Mouse (Mus musculus) layer of hippocampus, postnatal 36 days (tissue): ENCODE data around the gene Pth1r. TPM values are rescaled to one million over a fixed set of nuclear protein-coding genes. Genes with fewer than 3 reads are reported as not detected.

ENCODE experiments used
- DNase-seq, 2 experiments: peaks; one replicate each; pipeline ENCODE4 v3.0.0; 2022
- total RNA-seq, 2 experiments: library from RNA; stranded (reverse); gene quantifications; 2 replicates each; pipeline ENCODE4 v1.2.3; 2021

The Pth1r gene
- total RNA-seq, 2 experiments from 2014 or later: 4.3 to 4.8 TPM

- no peak for DNase-seq
Observed at GRCm38 (mm10) chr9:110748451-110748850, 1.5 kb upstream of the Pth1r start.

GRCm38 (mm10) chr9:110746238-110746637 lies 707 bp downstream of the Pth1r start:
- DNase-seq: no peak

- no peak for DNase-seq
Observed at GRCm38 (mm10) chr9:110745752-110746151, 1.2 kb downstream of the Pth1r start.

- no peak for DNase-seq
Observed at GRCm38 (mm10) chr9:110743456-110744323, 3.3 kb downstream of the Pth1r start.

GRCm38 (mm10) chr9:110742951-110743455 lies 3.9 kb downstream of the Pth1r start:
- no peak for DNase-seq

GRCm38 (mm10) chr9:110742295-110742950 lies 4.5 kb downstream of the Pth1r start:
- no peak for DNase-seq

GRCm38 (mm10) chr9:110741711-110742294 lies 5.1 kb downstream of the Pth1r start, which contains the start of gene Myl3:
Gene Myl3 (plus strand): TSS chr9:110741861.
- no peak for DNase-seq

GRCm38 (mm10) chr9:110739961-110740360 lies 7.0 kb downstream of the Pth1r start:
- no peak for DNase-seq

- DNase-seq: no peak
Observed at GRCm38 (mm10) chr9:110738054-110738453, 8.9 kb downstream of the Pth1r start.

GRCm38 (mm10) chr9:110736362-110736761 lies 10.6 kb downstream of the Pth1r start:
- no peak for DNase-seq

- DNase-seq: no peak
Observed at GRCm38 (mm10) chr9:110734154-110734553, 12.8 kb downstream of the Pth1r start.

GRCm38 (mm10) chr9:110733102-110733501 lies 13.8 kb downstream of the Pth1r start:
- no peak for DNase-seq

- peak in 1 of 2 experiments; percentile 35 for DNase-seq
Observed at GRCm38 (mm10) chr9:110732623-110733022, 14.3 kb downstream of the Pth1r start.

GRCm38 (mm10) chr9:110731859-110732258 lies 15.1 kb downstream of the Pth1r start:
- DNase-seq: no peak

- no peak for DNase-seq
Observed at GRCm38 (mm10) chr9:110729841-110730240, 17.1 kb downstream of the Pth1r start.

GRCm38 (mm10) chr9:110726867-110727266 lies 20.1 kb downstream of the Pth1r start:
- no peak for DNase-seq

- DNase-seq: peak in 1 of 2 experiments; percentile 44
Observed at GRCm38 (mm10) chr9:110725721-110726135, 21.2 kb downstream of the Pth1r start.

- no peak for DNase-seq
Observed at GRCm38 (mm10) chr9:110722060-110722459, 24.9 kb downstream of the Pth1r start.

GRCm38 (mm10) chr9:110719977-110720376 lies 27.0 kb downstream of the Pth1r start:
- no peak for DNase-seq

- DNase-seq: no peak
Observed at GRCm38 (mm10) chr9:110718810-110719209, 28.1 kb downstream of the Pth1r start.

GRCm38 (mm10) chr9:110718071-110718470 lies 28.9 kb downstream of the Pth1r start:
- DNase-seq: no peak

- peak; percentile 48 to 51 for DNase-seq
Observed at GRCm38 (mm10) chr9:110716775-110717174, 30.2 kb downstream of the Pth1r start.

GRCm38 (mm10) chr9:110715426-110715825 lies 31.5 kb downstream of the Pth1r start:
- DNase-seq: no peak
